Mouse (Mus musculus): Measurements from ENCODE around the gene Mkrn2. TPM values are rescaled to one million over a fixed set of nuclear protein-coding genes. Genes with fewer than 3 reads are reported as not detected.

Gene Mkrn2
- 5.9 TPM for polyA plus RNA-seq (2014; fragmentation: Illumina TruSeq; extraction: RNeasy Lipid Tissue Mini Kit (QIAGEN cat#74804); ENCODE audit: low replicate concordance)

GRCm38 (mm10) chr6:115601715-115602523, at the start of gene Mkrn2:
Mkrn2 (plus strand) TSS chr6:115601902.

GRCm38 (mm10) chr6:115592458-115592857, 9.2 kb upstream of the Mkrn2 start, which contains the start of gene Mkrn2os:
Mkrn2os (minus strand) TSS chr6:115592576.

Other genes with a start within 250 kb of the Mkrn2 start
- 46.9 TPM for gene Pparg, start 241.0 kb upstream of the Mkrn2 start, polyA plus RNA-seq (2014; fragmentation: Illumina TruSeq; extraction: RNeasy Lipid Tissue Mini Kit (QIAGEN cat#74804); ENCODE audit: low replicate concordance)
- 1.3 TPM for gene Tsen2, start 57.2 kb upstream of the Mkrn2 start, polyA plus RNA-seq (2014; fragmentation: Illumina TruSeq; extraction: RNeasy Lipid Tissue Mini Kit (QIAGEN cat#74804); ENCODE audit: low replicate concordance)
- gene Mkrn2os, start 9.3 kb upstream of the Mkrn2 start, polyA plus RNA-seq (2014; fragmentation: Illumina TruSeq; extraction: RNeasy Lipid Tissue Mini Kit (QIAGEN cat#74804); ENCODE audit: low replicate concordance): 25.9 TPM
- 35.2 TPM for gene Raf1, start 74.7 kb downstream of the Mkrn2 start, polyA plus RNA-seq (2014; fragmentation: Illumina TruSeq; extraction: RNeasy Lipid Tissue Mini Kit (QIAGEN cat#74804); ENCODE audit: low replicate concordance)
- not detected for gene Tmem40, start 160.5 kb downstream of the Mkrn2 start, polyA plus RNA-seq (2014; fragmentation: Illumina TruSeq; extraction: RNeasy Lipid Tissue Mini Kit (QIAGEN cat#74804); ENCODE audit: low replicate concordance)
- gene Cand2, start 172.6 kb downstream of the Mkrn2 start, polyA plus RNA-seq (2014; fragmentation: Illumina TruSeq; extraction: RNeasy Lipid Tissue Mini Kit (QIAGEN cat#74804); ENCODE audit: low replicate concordance): 2.0 TPM
- gene Rpl32, start 206.8 kb downstream of the Mkrn2 start, polyA plus RNA-seq (2014; fragmentation: Illumina TruSeq; extraction: RNeasy Lipid Tissue Mini Kit (QIAGEN cat#74804); ENCODE audit: low replicate concordance): 33.6 TPM
- not detected for gene Efcab12, start 236.5 kb downstream of the Mkrn2 start, polyA plus RNA-seq (2014; fragmentation: Illumina TruSeq; extraction: RNeasy Lipid Tissue Mini Kit (QIAGEN cat#74804); ENCODE audit: low replicate concordance)

All from small intestine, adult 10 weeks (tissue).